Mouse (Mus musculus): Measurements from ENCODE around the gene Zmat5.

GRCm38 (mm10) chr11:4734179-4734578 lies 29.7 kb downstream of the Zmat5 start:
- TF ChIP-seq CTCF (IDR thresholded peaks at IDR 0.05; ENCODE audit: extremely low read depth, insufficient read depth, insufficient read length, insufficient replicate concordance) (no peak), POLR2A (IDR thresholded peaks at IDR 0.05; ENCODE audit: low read depth, low read length) (no peak)
